Mouse (Mus musculus) liver, embryonic 13.5 days (tissue): ENCODE measurements around the gene Dynlt1c. TPM values are rescaled to one million over a fixed set of nuclear protein-coding genes. Genes with fewer than 3 reads are reported as not detected.
"Not testable (repeated sequence)": the region's sequence is repeated elsewhere in the genome, so short reads cannot be mapped to it uniquely, and the experiment has no call there.

Source experiments
- ATAC-seq: fragments of 200-750 bp; cut with Nextera tagmentation; 2 replicates; pipeline ENCODE4 v1.8.0; 2017; ENCODE audit warnings: low read depth, mild to moderate bottlenecking, moderate number of reproducible peaks, moderate library complexity
- DNase-seq: peaks from one replicate; pipeline ENCODE4 v3.0.0; 2022
- H3K27ac ChIP-seq: fragments of 300-500 bp; sonication (generic); 2 replicates; pipeline ENCODE4 v1.5.1; 2015; ENCODE audit warnings: moderate library complexity, mild to moderate bottlenecking, inconsistent platforms
- H3K27me3 ChIP-seq: fragments of 300-500 bp; sonication (generic); 2 replicates; pipeline ENCODE4 v1.6.1; 2015; ENCODE audit warnings: mild to moderate bottlenecking, inconsistent platforms
- H3K36me3 ChIP-seq: fragments of 300-500 bp; sonication (generic); 2 replicates; pipeline ENCODE4 v1.6.1; 2015; ENCODE audit warnings: mild to moderate bottlenecking, inconsistent platforms
- H3K4me1 ChIP-seq: fragments of 300-500 bp; sonication (generic); replicated peaks from 2 replicates; pipeline ENCODE4 v1.6.1; 2015; ENCODE audit warnings: inconsistent platforms
- H3K4me2 ChIP-seq: fragments of 300-500 bp; sonication (generic); 2 replicates; pipeline ENCODE4 v1.6.1; 2015; ENCODE audit warnings: inconsistent platforms, mild to moderate bottlenecking, moderate library complexity
- H3K4me3 ChIP-seq: fragments of 300-500 bp; sonication (generic); replicated peaks from 2 replicates; pipeline ENCODE4 v1.5.1; 2015; ENCODE audit warnings: mild to moderate bottlenecking, inconsistent platforms
- H3K9ac ChIP-seq: fragments of 300-500 bp; sonication (generic); 2 replicates; pipeline ENCODE4 v1.6.1; 2015; ENCODE audit warnings: mild to moderate bottlenecking, inconsistent platforms
- H3K9me3 ChIP-seq: fragments of 300-500 bp; sonication (generic); replicated peaks from 2 replicates; pipeline ENCODE4 v1.6.1; 2016; ENCODE audit warnings: inconsistent platforms
- WGBS: fragments of 180-500 bp; shearing (Covaris S2); methylation state at CpG from one replicate; pipeline ENCODE4 v1.1.7; 2015; ENCODE audit not compliant: insufficient replicate concordance; 5-methylcytosine and 5-hydroxymethylcytosine counted together
- polyA plus RNA-seq: library from polyadenylated mRNA; unstranded; fragments of >200 nt; fragmentation: Nextera tagmentation; extraction: Ambion mirVana; gene quantifications from 2 replicates; pipeline ENCODE4 v1.2.1, GENCODE M21; 2015

Gene Dynlt1c
- polyA plus RNA-seq, 1 experiment from 2014 or later: 6.4 TPM

GRCm38 (mm10) chr17:6595776-6596497 is 5.5 kb upstream of the Dynlt1c start:
- H3K27me3 ChIP-seq, H3K9me3 ChIP-seq, H3K36me3 ChIP-seq, ATAC-seq, H3K4me2 ChIP-seq, H3K4me3 ChIP-seq, DNase-seq, H3K27ac ChIP-seq, H3K9ac ChIP-seq, H3K4me1 ChIP-seq: not testable (repeated sequence)
- WGBS: 48% methylated on average over 8 of the region's 15 CpGs

GRCm38 (mm10) chr17:6598356-6598755 is 3.1 kb upstream of the Dynlt1c start:
- DNase-seq, H3K4me2 ChIP-seq, H3K27ac ChIP-seq: not testable (repeated sequence)

DNA sequence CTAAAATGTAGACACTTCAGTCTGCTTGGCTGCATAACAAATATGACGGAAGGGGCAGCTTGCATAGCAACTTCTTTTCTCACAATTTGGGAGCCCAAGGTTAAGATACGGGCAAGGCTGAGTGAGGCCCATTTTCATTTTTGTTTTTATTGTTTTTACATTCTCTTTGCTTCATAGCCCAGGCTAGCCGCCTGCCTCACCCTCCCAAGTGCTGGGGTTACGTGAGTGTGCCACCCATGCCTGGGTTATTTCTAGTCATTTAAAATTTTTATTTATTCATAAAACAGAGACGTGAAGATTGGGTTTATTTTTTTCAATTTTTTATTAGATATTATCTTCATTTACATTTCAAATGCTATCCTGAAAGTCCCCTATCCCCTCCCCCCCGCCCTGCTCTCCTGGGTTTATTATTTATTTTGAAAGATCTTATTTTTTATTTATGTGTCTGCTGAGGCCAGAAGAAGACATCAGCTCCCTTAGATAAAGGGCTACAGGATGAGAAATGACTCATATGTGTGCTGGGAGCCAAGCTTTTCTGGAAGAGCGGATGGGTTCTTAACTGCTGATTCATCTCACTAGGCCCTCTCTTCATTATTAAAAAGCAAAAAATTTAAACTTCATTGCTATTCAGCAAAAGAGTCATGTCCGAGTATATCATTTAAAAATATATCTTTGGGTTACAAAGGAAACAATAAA is 1.1 kb upstream of the Dynlt1c start:
- H3K4me3 ChIP-seq, DNase-seq, H3K36me3 ChIP-seq, H3K9me3 ChIP-seq, H3K4me2 ChIP-seq, H3K9ac ChIP-seq, ATAC-seq, H3K4me1 ChIP-seq, H3K27ac ChIP-seq, H3K27me3 ChIP-seq: not testable (repeated sequence)
- WGBS: 74% methylated on average over 6 of the region's 8 CpGs

More at GRCm38 (mm10) chr17:6598356-6598755, 3.1 kb upstream of the Dynlt1c start:
- H3K9ac ChIP-seq, H3K27me3 ChIP-seq, H3K9me3 ChIP-seq, ATAC-seq, H3K36me3 ChIP-seq, H3K4me3 ChIP-seq, H3K4me1 ChIP-seq: not testable (repeated sequence)
- WGBS: 70% methylated on average over 7 of the region's 7 CpGs

DNA sequence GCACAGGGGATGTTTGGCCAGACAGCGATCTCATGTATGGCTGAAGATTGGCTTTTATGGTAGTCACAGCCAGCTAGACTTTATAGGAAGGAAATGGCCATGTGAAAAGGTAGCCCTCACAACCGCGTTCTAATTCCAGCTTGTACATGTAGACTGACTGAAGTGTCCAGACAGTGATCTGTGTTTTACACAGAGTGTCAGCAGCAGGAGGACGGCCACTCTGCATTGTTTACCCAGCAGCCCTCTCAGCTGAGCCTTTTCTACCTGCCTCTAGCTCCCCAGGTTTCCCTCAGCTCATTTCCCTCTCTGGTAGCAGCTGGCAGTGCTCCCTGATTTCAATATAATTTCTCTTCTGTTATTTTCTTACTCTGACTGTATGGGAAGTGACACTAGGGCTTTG is 734 bp downstream of the Dynlt1c start:
- not testable (repeated sequence) for H3K27ac ChIP-seq, H3K9me3 ChIP-seq, H3K27me3 ChIP-seq, H3K4me1 ChIP-seq, H3K9ac ChIP-seq, H3K36me3 ChIP-seq
- peak overlapping the region; percentile 28; the same call in 1 of the 2 replicates for H3K4me3 ChIP-seq
- peak; percentile 3 for DNase-seq
- H3K4me2 ChIP-seq: 0 out of 2 replicates have a peak overlapping the region, but pooled peaks have one; percentile 33
- 6% methylated on average over 3 of the region's 4 CpGs for WGBS
- ATAC-seq: 0 out of 2 replicates have a peak, but pooled peaks have one; percentile 16

GRCm38 (mm10) chr17:6605347-6605746 is 3.9 kb downstream of the Dynlt1c start:
- DNase-seq: not testable (repeated sequence)
- WGBS: 58% methylated on average over 1 of the region's 1 CpGs

GRCm38 (mm10) chr17:6613524-6613923 is 12.1 kb downstream of the Dynlt1c start:
- H3K27ac ChIP-seq, DNase-seq, H3K9me3 ChIP-seq, H3K9ac ChIP-seq, H3K27me3 ChIP-seq, ATAC-seq, H3K4me1 ChIP-seq, H3K4me3 ChIP-seq, H3K4me2 ChIP-seq, H3K36me3 ChIP-seq: not testable (repeated sequence)
- 81% methylated on average over 11 of the region's 14 CpGs for WGBS

More at GRCm38 (mm10) chr17:6605347-6605746, 3.9 kb downstream of the Dynlt1c start:
- not testable (repeated sequence) for H3K4me2 ChIP-seq, ATAC-seq, H3K27ac ChIP-seq, H3K36me3 ChIP-seq, H3K9ac ChIP-seq, H3K4me1 ChIP-seq, H3K4me3 ChIP-seq, H3K9me3 ChIP-seq, H3K27me3 ChIP-seq

GRCm38 (mm10) chr17:6614316-6614715 is 12.8 kb downstream of the Dynlt1c start:
- H3K36me3 ChIP-seq, DNase-seq, H3K4me1 ChIP-seq, H3K9me3 ChIP-seq, H3K27me3 ChIP-seq, ATAC-seq, H3K9ac ChIP-seq, H3K27ac ChIP-seq, H3K4me3 ChIP-seq, H3K4me2 ChIP-seq: not testable (repeated sequence)
- WGBS: 53% methylated on average over 6 of the region's 9 CpGs

DNA sequence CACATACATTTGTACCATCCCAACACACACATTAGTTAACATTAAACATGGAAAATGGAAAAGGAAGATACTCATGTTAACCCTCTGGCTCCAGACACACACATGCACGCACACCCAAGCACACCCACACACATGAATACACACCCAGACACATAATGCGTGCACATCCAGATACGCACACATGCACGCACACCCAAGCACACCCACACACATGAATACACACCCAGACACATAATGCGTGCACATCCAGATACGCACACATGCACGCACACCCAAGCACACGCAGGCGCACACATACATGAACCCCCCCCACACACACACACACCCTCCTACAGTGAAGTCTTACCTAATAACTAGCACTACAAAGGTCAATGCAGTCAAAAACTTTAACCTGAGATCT is 15.3 kb downstream of the Dynlt1c start:
- not testable (repeated sequence) for H3K27ac ChIP-seq, ATAC-seq, H3K27me3 ChIP-seq, DNase-seq, H3K4me2 ChIP-seq, H3K4me1 ChIP-seq, H3K9ac ChIP-seq, H3K36me3 ChIP-seq, H3K9me3 ChIP-seq, H3K4me3 ChIP-seq
- WGBS: 81% methylated on average over 9 of the region's 9 CpGs

- not testable (repeated sequence) for H3K9me3 ChIP-seq, H3K36me3 ChIP-seq, H3K9ac ChIP-seq, H3K27ac ChIP-seq, H3K27me3 ChIP-seq, DNase-seq, H3K4me1 ChIP-seq, H3K4me2 ChIP-seq, H3K4me3 ChIP-seq
- peak; percentile 75 for ATAC-seq
- 50% methylated on average over 7 of the region's 13 CpGs for WGBS
Observed at GRCm38 (mm10) chr17:6617689-6618400, 16.4 kb downstream of the Dynlt1c start.

GRCm38 (mm10) chr17:6619271-6619670 is 17.8 kb downstream of the Dynlt1c start:
- H3K9ac ChIP-seq, H3K4me1 ChIP-seq, H3K9me3 ChIP-seq, H3K36me3 ChIP-seq, ATAC-seq, H3K4me3 ChIP-seq, H3K27me3 ChIP-seq, H3K27ac ChIP-seq, DNase-seq, H3K4me2 ChIP-seq: not testable (repeated sequence)
- WGBS: 65% methylated on average over 5 of the region's 5 CpGs

DNA sequence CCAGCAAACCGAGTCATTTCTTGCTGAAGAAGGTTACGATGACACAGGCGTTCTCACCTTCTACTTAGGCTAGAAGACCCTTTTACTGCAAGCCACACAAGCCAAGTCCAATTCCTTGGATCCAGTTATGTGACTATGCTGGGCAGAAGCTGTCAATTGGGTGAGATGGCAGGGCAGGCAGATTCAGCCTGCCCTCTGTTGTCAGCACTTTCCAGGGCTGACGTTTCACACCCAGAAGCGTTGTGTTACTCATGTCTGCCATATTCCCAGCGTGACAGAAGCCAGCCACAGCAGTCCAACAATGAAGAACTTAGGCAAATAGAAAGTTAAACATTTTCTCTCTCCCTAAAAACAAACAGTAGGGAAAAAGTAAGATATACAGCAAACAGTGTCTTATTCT is 18.6 kb downstream of the Dynlt1c start:
- DNase-seq: not testable (repeated sequence)
- WGBS: 63% methylated on average over 5 of the region's 6 CpGs

More for the DNA sequence above, 18.6 kb downstream of the Dynlt1c start:
- not testable (repeated sequence) for H3K27ac ChIP-seq, H3K9me3 ChIP-seq, H3K36me3 ChIP-seq, H3K27me3 ChIP-seq, H3K4me3 ChIP-seq, H3K9ac ChIP-seq, H3K4me2 ChIP-seq, H3K4me1 ChIP-seq, ATAC-seq
